Mouse (Mus musculus): ENCODE measurements around the gene Zfp866.

DNA sequence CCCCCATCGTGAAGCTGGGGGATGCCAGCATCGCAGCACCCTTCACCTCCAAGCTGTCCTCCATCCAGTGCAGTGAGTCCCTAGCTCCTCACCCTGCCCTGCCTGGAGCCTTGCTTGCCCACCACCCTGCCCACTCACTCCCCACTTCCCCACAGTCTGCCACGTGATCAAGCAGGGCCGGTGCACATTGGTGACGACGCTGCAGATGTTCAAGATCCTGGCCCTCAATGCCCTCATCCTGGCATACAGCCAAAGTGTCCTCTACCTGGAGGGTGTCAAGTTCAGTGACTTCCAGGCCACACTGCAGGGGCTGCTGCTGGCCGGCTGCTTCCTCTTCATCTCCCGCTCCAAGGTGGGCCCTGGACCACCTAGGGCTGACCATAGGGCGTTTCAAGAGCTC, 14.5 kb upstream of the Zfp866 start:
- TF ChIP-seq CTCF (IDR thresholded peaks at IDR 0.05; ENCODE audit: borderline replicate concordance, insufficient read depth, low read length) = no peak
- TF ChIP-seq POLR2A (IDR thresholded peaks at IDR 0.05; ENCODE audit: low read depth, low read length) = no peak

Data from embryonic fibroblast, embryonic 13.5 days (primary cell).